Mouse (Mus musculus): ENCODE results near the gene Zwint. TPM values are rescaled to one million over a fixed set of nuclear protein-coding genes. Genes with fewer than 3 reads are reported as not detected.

Gene Zwint
- polyA plus RNA-seq, 1 experiment from 2014 or later: 659 TPM

DNA sequence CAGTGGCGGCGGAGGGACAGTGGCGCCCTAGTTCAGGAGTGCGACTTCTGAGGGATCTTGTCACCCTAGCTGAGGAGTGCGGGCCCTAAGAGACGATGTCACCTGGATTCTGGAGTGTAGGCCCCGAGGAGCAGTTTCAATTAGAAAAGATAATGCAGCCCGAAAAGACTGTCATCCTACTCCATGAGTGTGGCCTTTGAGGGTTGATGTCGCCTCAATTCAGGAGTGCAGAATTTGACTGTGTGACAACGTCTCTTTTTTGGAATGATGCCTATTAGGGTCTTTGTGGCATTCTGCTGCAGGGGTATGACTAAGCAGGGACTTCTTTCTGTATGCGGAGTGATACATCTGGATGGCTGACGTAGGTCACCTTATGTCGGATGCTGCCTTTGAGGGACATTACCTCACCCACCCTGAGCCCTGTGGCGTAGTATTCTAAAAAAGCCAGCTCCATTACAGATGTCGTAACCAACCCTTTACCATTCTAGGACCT lies 418 bp downstream of the Zwint start:
- H3K4me1 ChIP-seq (ENCODE audit: control insufficient read depth, insufficient read depth, low read length): peaks cover 10% of the 10 kb centered on the region
- no peaks in the 10 kb centered on the region for H3K9me3 ChIP-seq (replicated peaks; ENCODE audit: control insufficient read depth, low read length)
- peak overlapping the region; percentile 72 for H3K4me3 ChIP-seq (ENCODE audit: low read depth, low read length)
- peak overlapping the region; percentile 65 for H3K4me2 ChIP-seq (ENCODE audit: low read length)
- peak overlapping the region; percentile 87 for H3K9ac ChIP-seq (ENCODE audit: low read length)
- H3K36me3 ChIP-seq (ENCODE audit: control insufficient read depth, insufficient read depth, low read length): peaks cover 30% of the 10 kb centered on the region
- H3K27ac ChIP-seq (ENCODE audit: low read depth, low read length): peak overlapping the region; percentile 92
- WGBS: 1% methylated on average over 15 of the region's 15 CpGs
- DNase-seq (ENCODE audit: low spot score): peak; percentile 89
- no peaks in the 10 kb centered on the region for H3K27me3 ChIP-seq (replicated peaks; ENCODE audit: control insufficient read depth, insufficient read depth, low read length)
- peak; percentile 77 for ATAC-seq

DNA sequence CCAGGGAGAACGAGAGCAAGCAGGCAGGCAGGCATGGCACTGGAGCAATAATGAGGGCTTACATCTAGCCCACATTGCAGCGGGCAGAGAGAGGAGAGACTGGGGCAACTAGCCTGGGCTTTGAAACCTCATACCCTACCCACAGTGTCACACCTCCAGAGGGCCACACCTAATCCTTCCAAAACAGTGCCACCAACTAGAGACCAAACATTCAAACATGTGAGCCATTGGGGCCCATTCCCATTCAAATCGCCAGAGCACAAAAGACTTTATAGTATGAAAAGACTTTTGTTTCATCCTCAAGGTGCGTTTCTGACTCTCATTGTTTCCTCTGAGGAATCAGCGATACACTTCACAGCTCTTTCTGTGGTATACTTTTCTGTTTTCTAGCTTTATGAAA lies 4.6 kb downstream of the Zwint start:
- ATAC-seq (no peak), DNase-seq (ENCODE audit: low spot score) (no peak)
- Histone ChIP-seq H3K27ac (ENCODE audit: low read depth, low read length) (no peak overlapping the region), H3K4me2 (ENCODE audit: low read length) (no peak overlapping the region), H3K36me3 (ENCODE audit: control insufficient read depth, insufficient read depth, low read length) (peaks cover 63% of the 10 kb centered on the region), H3K4me3 (ENCODE audit: low read depth, low read length) (no peak overlapping the region), H3K9me3 (replicated peaks; ENCODE audit: control insufficient read depth, low read length) (no peaks in the 10 kb centered on the region), H3K4me1 (ENCODE audit: control insufficient read depth, insufficient read depth, low read length) (peaks cover 10% of the 10 kb centered on the region), H3K27me3 (replicated peaks; ENCODE audit: control insufficient read depth, insufficient read depth, low read length) (no peaks in the 10 kb centered on the region), H3K9ac (ENCODE audit: low read length) (no peak overlapping the region)
- 87% methylated on average over 5 of the region's 5 CpGs for WGBS

- no peak overlapping the region for H3K9ac ChIP-seq (ENCODE audit: low read length)
- H3K4me3 ChIP-seq (ENCODE audit: low read depth, low read length): no peak overlapping the region
- H3K4me2 ChIP-seq (ENCODE audit: low read length): no peak overlapping the region
- H3K4me1 ChIP-seq (ENCODE audit: control insufficient read depth, insufficient read depth, low read length): peaks cover 10% of the 10 kb centered on the region
- no peak overlapping the region for H3K27ac ChIP-seq (ENCODE audit: low read depth, low read length)
- no peaks in the 10 kb centered on the region for H3K27me3 ChIP-seq (replicated peaks; ENCODE audit: control insufficient read depth, insufficient read depth, low read length)
- 93% methylated on average over 1 of the region's 1 CpGs for WGBS
- DNase-seq (ENCODE audit: low spot score) (no peak), ATAC-seq (no peak)
- peaks cover 73% of the 10 kb centered on the region for H3K36me3 ChIP-seq (ENCODE audit: control insufficient read depth, insufficient read depth, low read length)
- no peaks in the 10 kb centered on the region for H3K9me3 ChIP-seq (replicated peaks; ENCODE audit: control insufficient read depth, low read length)
Measured at GRCm38 (mm10) chr10:72660350-72660749, 5.7 kb downstream of the Zwint start.

DNA sequence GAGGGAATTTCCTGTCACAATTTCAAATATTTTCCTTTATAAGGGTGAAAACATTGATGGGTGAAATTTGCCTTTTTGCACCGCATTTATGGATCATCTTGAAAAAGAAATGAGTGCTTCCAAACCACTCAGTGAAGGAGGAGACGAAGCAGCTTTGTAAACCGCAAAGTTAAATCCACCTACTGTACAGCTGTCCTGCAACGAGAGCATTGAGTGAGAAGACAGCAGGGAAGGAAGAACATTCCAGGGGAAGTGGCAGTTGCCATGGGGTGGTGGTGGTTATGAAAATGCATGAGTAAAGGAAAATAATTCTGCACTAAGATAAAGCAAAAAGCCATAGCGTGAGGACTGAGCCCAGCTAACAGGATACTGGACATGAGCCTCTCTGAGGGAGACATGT lies 13.2 kb downstream of the Zwint start:
- Histone ChIP-seq H3K9ac (ENCODE audit: low read length) (no peak overlapping the region), H3K9me3 (replicated peaks; ENCODE audit: control insufficient read depth, low read length) (no peaks in the 10 kb centered on the region), H3K4me2 (ENCODE audit: low read length) (no peak overlapping the region), H3K4me1 (ENCODE audit: control insufficient read depth, insufficient read depth, low read length) (no peaks in the 10 kb centered on the region), H3K27me3 (replicated peaks; ENCODE audit: control insufficient read depth, insufficient read depth, low read length) (no peaks in the 10 kb centered on the region), H3K27ac (ENCODE audit: low read depth, low read length) (no peak overlapping the region), H3K36me3 (ENCODE audit: control insufficient read depth, insufficient read depth, low read length) (peaks cover 42% of the 10 kb centered on the region), H3K4me3 (ENCODE audit: low read depth, low read length) (no peak overlapping the region)
- 96% methylated on average over 5 of the region's 5 CpGs for WGBS
- ATAC-seq (no peak), DNase-seq (ENCODE audit: low spot score) (no peak)

DNA sequence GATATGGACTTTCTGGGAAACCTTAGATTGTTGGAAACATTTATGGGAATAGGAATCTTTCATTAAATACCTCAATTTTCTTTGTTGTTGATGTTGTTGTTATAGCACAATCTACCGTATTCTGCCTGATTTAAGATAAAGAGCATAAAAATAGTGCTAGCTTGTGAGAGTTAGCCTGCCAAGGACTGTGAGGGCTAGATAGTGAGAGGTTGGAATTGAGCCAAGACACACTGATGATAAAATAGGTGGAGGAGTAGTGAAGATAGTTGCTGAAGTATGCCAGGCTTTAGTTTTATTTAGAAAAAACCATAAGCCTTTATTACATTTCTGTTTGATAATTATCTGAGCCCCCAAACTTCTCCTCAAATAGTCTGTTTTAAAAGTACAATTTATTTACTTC lies 14.4 kb downstream of the Zwint start:
- Histone ChIP-seq H3K4me3 (ENCODE audit: low read depth, low read length) (no peak overlapping the region), H3K27ac (ENCODE audit: low read depth, low read length) (no peak overlapping the region), H3K4me1 (ENCODE audit: control insufficient read depth, insufficient read depth, low read length) (no peaks in the 10 kb centered on the region), H3K4me2 (ENCODE audit: low read length) (no peak overlapping the region), H3K27me3 (replicated peaks; ENCODE audit: control insufficient read depth, insufficient read depth, low read length) (no peaks in the 10 kb centered on the region), H3K9ac (ENCODE audit: low read length) (no peak overlapping the region), H3K9me3 (replicated peaks; ENCODE audit: control insufficient read depth, low read length) (no peaks in the 10 kb centered on the region), H3K36me3 (ENCODE audit: control insufficient read depth, insufficient read depth, low read length) (peaks cover 37% of the 10 kb centered on the region)
- ATAC-seq: no peak
- WGBS: 90% methylated on average over 1 of the region's 1 CpGs
- no peak for DNase-seq (ENCODE audit: low spot score)

DNA sequence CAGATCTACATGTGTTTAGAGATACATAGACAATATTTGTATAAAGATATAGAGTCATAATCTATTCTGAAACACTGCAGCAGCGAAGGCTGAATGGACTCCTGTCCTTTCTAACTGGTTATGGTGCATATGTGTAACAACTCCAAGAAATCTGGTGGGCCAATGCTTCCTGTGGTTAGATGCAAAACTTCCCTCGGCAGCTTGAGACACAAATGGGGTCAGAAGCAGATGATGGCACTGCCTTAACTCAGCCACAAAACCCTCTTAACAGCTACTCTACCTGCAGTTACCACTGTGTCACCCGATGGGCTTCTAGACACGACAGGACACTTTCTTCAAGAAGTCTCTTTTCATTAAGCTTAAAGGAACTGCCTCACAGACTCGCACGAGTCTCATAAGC lies 21.3 kb downstream of the Zwint start:
- H3K27ac ChIP-seq (ENCODE audit: low read depth, low read length): no peak overlapping the region
- no peaks in the 10 kb centered on the region for H3K27me3 ChIP-seq (replicated peaks; ENCODE audit: control insufficient read depth, insufficient read depth, low read length)
- ATAC-seq: no peak
- DNase-seq (ENCODE audit: low spot score): no peak
- peaks cover 8% of the 10 kb centered on the region; the same call in 1 of the 2 replicates for H3K36me3 ChIP-seq (ENCODE audit: control insufficient read depth, insufficient read depth, low read length)
- WGBS: 91% methylated on average over 6 of the region's 6 CpGs
- H3K4me1 ChIP-seq (ENCODE audit: control insufficient read depth, insufficient read depth, low read length): no peaks in the 10 kb centered on the region
- H3K4me3 ChIP-seq (ENCODE audit: low read depth, low read length): no peak overlapping the region
- no peak overlapping the region for H3K4me2 ChIP-seq (ENCODE audit: low read length)
- H3K9me3 ChIP-seq (replicated peaks; ENCODE audit: control insufficient read depth, low read length): no peaks in the 10 kb centered on the region
- H3K9ac ChIP-seq (ENCODE audit: low read length): no peak overlapping the region

GRCm38 (mm10) chr10:72676550-72676949 lies 21.9 kb downstream of the Zwint start:
- H3K27me3 ChIP-seq (replicated peaks; ENCODE audit: control insufficient read depth, insufficient read depth, low read length): no peaks in the 10 kb centered on the region
- H3K4me3 ChIP-seq (ENCODE audit: low read depth, low read length): no peak overlapping the region
- H3K9ac ChIP-seq (ENCODE audit: low read length): no peak overlapping the region
- WGBS: 100% methylated on average over 1 of the region's 1 CpGs
- no peak for ATAC-seq
- H3K9me3 ChIP-seq (replicated peaks; ENCODE audit: control insufficient read depth, low read length): no peaks in the 10 kb centered on the region
- DNase-seq (ENCODE audit: low spot score): no peak
- no peaks in the 10 kb centered on the region for H3K4me1 ChIP-seq (ENCODE audit: control insufficient read depth, insufficient read depth, low read length)
- H3K36me3 ChIP-seq (ENCODE audit: control insufficient read depth, insufficient read depth, low read length): peaks cover 8% of the 10 kb centered on the region; the same call in 1 of the 2 replicates
- no peak overlapping the region for H3K27ac ChIP-seq (ENCODE audit: low read depth, low read length)
- H3K4me2 ChIP-seq (ENCODE audit: low read length): no peak overlapping the region

GRCm38 (mm10) chr10:72679086-72679485 lies 24.4 kb downstream of the Zwint start:
- DNase-seq (ENCODE audit: low spot score) (no peak), ATAC-seq (no peak)
- Histone ChIP-seq H3K4me2 (ENCODE audit: low read length) (no peak overlapping the region), H3K9ac (ENCODE audit: low read length) (no peak overlapping the region), H3K4me1 (ENCODE audit: control insufficient read depth, insufficient read depth, low read length) (no peaks in the 10 kb centered on the region), H3K27ac (ENCODE audit: low read depth, low read length) (no peak overlapping the region), H3K36me3 (ENCODE audit: control insufficient read depth, insufficient read depth, low read length) (peaks cover 5% of the 10 kb centered on the region; the same call in 1 of the 2 replicates), H3K9me3 (replicated peaks; ENCODE audit: control insufficient read depth, low read length) (no peaks in the 10 kb centered on the region), H3K27me3 (replicated peaks; ENCODE audit: control insufficient read depth, insufficient read depth, low read length) (no peaks in the 10 kb centered on the region), H3K4me3 (ENCODE audit: low read depth, low read length) (no peak overlapping the region)
- 93% methylated on average over 4 of the region's 4 CpGs for WGBS

DNA sequence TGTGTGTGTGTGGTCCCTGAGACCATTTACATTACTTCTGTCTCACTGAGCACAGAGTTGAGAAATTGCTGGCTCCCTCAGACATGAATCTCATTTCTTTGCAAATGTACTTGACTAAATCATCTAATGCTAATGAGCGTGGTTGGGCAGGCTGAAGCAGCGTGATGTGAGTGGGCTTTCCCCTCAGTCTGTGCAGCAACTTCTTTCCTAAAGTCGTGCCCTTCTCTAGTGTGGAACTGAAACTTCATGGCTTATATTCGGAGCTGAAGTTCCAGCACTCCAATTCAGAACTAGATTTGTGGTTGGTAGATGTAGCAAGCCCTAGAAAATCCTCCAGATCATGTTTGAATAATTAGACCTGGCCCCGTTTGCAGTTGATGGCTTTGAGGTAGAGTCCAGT lies 46.4 kb downstream of the Zwint start:
- Histone ChIP-seq H3K4me1 (ENCODE audit: control insufficient read depth, insufficient read depth, low read length) (no peaks in the 10 kb centered on the region), H3K9me3 (replicated peaks; ENCODE audit: control insufficient read depth, low read length) (no peaks in the 10 kb centered on the region), H3K9ac (ENCODE audit: low read length) (no peak overlapping the region), H3K27me3 (replicated peaks; ENCODE audit: control insufficient read depth, insufficient read depth, low read length) (no peaks in the 10 kb centered on the region), H3K36me3 (ENCODE audit: control insufficient read depth, insufficient read depth, low read length) (no peaks in the 10 kb centered on the region), H3K4me2 (ENCODE audit: low read length) (no peak overlapping the region), H3K4me3 (ENCODE audit: low read depth, low read length) (no peak overlapping the region), H3K27ac (ENCODE audit: low read depth, low read length) (no peak overlapping the region)
- no peak for DNase-seq (ENCODE audit: low spot score)
- 82% methylated on average over 5 of the region's 5 CpGs for WGBS
- ATAC-seq: no peak
